Mouse (Mus musculus) testis, adult 2 months (tissue): ENCODE measurements at regions not wholly inside any gene's neighbourhood (a gene's known extent, or its start where the extent isn't known, plus 50 kb on each side); places are given as distances from the start of the nearest gene placed in this dataset.

ENCODE experiments used
- H3K27ac ChIP-seq: fragments of 200-500 bp; 2 replicates; pipeline ENCODE4 v1.5.1; 2012; ENCODE audit warnings: low read depth, low read length; ENCODE audit not compliant: control insufficient read depth, insufficient read depth
- H3K27me3 ChIP-seq: fragments of 200-500 bp; 2 replicates; pipeline ENCODE4 v1.6.1; 2012; ENCODE audit warnings: mild to moderate bottlenecking, low read length, moderate library complexity; ENCODE audit not compliant: control insufficient read depth, insufficient read depth
- H3K36me3 ChIP-seq: fragments of 200-500 bp; 2 replicates; pipeline ENCODE4 v1.6.1; 2012; ENCODE audit warnings: mild to moderate bottlenecking, low read length; ENCODE audit not compliant: control insufficient read depth, insufficient read depth
- H3K4me1 ChIP-seq: fragments of 200-500 bp; 2 replicates; pipeline ENCODE4 v1.6.1; 2012; ENCODE audit warnings: low read length; ENCODE audit not compliant: control insufficient read depth, insufficient read depth
- H3K4me3 ChIP-seq: fragments of 200-500 bp; 2 replicates; pipeline ENCODE4 v1.5.1; 2012; ENCODE audit warnings: low read depth, mild to moderate bottlenecking, low read length, moderate library complexity, mixed read lengths; ENCODE audit not compliant: control insufficient read depth
- CTCF ChIP-seq: fragments of 200-500 bp; IDR thresholded peaks from 2 replicates; pipeline ENCODE4 v1.5.1; 2012; ENCODE audit warnings: low read depth, mild to moderate bottlenecking, inconsistent platforms, low read length, moderate library complexity; ENCODE audit not compliant: control insufficient read depth, insufficient read depth, insufficient replicate concordance
- POLR2A ChIP-seq: fragments of 200-500 bp; IDR thresholded peaks from 2 replicates; pipeline ENCODE4 v1.6.1; 2012; ENCODE audit warnings: low read depth, mild to moderate bottlenecking, inconsistent platforms, low read length, moderate library complexity; ENCODE audit not compliant: control insufficient read depth

DNA sequence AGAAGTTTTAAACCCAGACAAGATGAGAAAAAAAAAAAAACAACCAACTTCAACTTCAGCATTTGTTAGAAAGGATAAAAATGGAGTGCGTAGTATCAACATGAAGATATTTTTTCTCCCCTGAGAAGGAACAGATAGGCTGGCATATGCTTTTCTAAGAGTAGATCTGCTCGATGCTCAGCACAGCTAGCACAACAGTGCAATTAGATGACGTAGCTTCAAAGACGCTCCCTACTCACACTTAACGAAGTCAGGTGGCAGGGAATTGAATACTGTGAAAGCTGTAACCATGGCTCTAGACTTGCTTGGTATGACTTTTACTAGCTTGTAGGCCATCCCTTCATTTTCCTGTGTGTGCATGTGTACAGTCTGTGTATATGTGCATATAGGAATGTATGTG lies 299.5 kb downstream of the Tmem182 start:
- TF ChIP-seq POLR2A (no peak), CTCF (no peak)
- Histone ChIP-seq H3K27me3 (no peaks in the 10 kb centered on the region), H3K4me3 (no peak overlapping the region), H3K36me3 (no peaks in the 10 kb centered on the region), H3K4me1 (no peaks in the 10 kb centered on the region), H3K27ac (no peak overlapping the region)

DNA sequence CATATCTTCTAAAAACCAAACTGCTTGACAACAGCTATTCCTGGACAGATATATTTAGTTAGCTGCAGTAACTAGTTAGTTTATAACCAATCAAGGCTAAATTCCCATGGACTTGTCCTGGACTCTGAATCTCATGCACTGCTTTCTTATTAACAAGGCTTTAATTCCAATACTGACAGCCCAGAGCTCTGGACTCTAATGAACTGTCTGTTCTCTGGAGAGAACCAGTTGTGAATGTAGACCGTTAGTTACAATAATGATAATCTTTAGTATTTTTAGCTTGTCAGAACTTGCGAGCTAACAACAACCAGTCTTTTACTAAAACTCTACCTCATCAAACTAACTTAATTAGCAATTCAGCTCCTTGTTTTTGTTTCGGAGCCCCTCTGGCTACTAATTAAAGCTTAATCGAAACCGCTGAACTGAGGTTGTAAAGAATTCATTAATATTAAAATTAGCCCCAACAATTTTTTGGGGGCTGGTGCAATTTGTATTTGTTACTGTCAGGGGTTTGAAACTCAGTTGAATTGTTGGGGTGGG lies 316.3 kb downstream of the Tmem182 start:
- Histone ChIP-seq H3K4me3 (no peak overlapping the region), H3K36me3 (no peaks in the 10 kb centered on the region), H3K4me1 (no peaks in the 10 kb centered on the region), H3K27me3 (no peaks in the 10 kb centered on the region), H3K27ac (no peak overlapping the region)
- TF ChIP-seq CTCF (no peak), POLR2A (no peak)

DNA sequence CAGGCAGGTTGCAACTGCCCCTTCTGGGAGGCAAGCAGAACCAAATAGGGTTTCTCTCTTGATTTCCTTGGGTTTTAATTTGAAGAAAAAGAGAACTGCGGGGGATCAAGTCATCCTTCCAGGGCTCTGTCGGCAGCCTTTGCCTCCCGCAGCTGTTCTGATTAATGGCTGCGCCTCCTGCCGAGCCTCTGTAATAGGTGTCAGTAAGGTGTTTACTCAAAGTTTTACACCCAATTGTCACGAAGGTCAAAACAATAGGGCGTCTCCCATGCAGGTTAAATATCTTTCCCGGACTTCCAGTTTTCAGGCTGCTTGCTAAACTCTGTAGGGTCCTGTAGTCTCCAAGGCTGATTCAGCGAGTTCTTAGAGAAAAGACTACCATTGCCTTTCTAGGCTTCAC lies 326.0 kb downstream of the Tmem182 start:
- TF ChIP-seq POLR2A (no peak), CTCF (no peak)
- H3K4me3 ChIP-seq: no peak overlapping the region
- no peaks in the 10 kb centered on the region; the same call in 1 of the 2 replicates for H3K4me1 ChIP-seq
- H3K36me3 ChIP-seq: no peaks in the 10 kb centered on the region
- no peaks in the 10 kb centered on the region for H3K27me3 ChIP-seq
- H3K27ac ChIP-seq: no peak overlapping the region

DNA sequence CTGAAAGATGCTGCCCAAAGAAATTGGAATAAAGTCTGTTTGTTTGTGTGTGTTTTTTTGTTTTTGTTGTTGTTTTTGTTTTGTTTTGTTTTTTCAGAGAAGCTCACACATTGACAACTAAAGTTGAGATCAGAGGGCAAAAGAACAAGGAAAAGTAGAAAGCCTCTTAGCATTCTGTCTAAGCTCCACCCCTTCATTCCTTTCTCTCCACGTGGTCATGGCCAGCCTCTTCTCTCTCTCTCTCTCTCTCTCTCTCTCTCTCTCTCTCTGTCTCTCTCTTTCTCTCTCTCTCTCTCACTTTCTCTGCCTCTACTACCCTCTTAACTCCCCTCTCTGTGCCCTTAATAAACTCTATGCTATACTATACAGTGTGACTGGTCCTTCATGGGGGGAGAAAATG lies 327.7 kb downstream of the Tmem182 start:
- Histone ChIP-seq H3K4me1 (no peaks in the 10 kb centered on the region; the same call in 1 of the 2 replicates), H3K4me3 (no peak overlapping the region), H3K27me3 (no peaks in the 10 kb centered on the region), H3K36me3 (no peaks in the 10 kb centered on the region), H3K27ac (no peak overlapping the region)
- TF ChIP-seq POLR2A (no peak), CTCF (no peak)

DNA sequence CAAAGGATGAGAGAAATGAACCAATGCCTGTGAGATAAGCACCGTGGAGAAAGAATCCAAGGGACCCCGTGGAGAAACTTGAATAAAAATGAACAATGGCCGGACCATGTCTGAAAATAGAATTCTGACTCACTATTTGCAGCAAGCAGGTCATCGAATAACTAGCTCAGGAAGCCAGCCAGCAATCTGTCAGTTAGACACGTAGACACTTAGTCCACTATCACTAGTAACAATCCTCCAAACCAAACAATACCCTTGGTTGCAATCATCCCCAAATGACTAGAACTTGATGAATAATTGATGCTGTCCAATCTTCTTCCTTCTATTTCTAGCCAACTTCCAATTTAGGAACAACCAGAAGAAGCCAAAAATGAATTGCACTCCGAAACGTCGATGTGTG lies 328.5 kb downstream of the Tmem182 start:
- Histone ChIP-seq H3K4me3 (no peak overlapping the region), H3K36me3 (no peaks in the 10 kb centered on the region), H3K27ac (no peak overlapping the region), H3K4me1 (no peaks in the 10 kb centered on the region), H3K27me3 (no peaks in the 10 kb centered on the region)
- TF ChIP-seq POLR2A (no peak), CTCF (no peak)

DNA sequence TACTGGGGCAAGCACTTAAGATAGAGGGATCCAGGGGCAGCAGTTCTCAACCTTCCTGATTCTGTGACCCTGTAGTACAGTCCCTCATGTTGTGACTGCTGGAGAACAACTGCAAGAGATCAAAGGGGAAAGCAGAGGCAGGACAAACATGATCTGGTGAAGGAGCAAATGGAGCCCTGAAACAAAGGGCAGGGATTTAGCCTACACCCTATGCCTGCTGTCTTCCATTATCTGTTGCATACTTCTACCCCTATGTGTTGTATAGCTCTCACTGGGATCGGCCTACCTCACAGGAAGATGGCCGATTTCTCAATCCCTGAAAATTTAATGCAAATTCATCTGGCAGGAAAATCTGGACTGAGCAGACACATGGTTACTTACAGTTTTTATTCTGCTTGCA lies 334.3 kb downstream of the Tmem182 start:
- no peaks in the 10 kb centered on the region for H3K27me3 ChIP-seq
- no peak for TF ChIP-seq CTCF
- no peak for TF ChIP-seq POLR2A
- H3K36me3 ChIP-seq: no peaks in the 10 kb centered on the region
- H3K4me1 ChIP-seq: no peaks in the 10 kb centered on the region
- H3K4me3 ChIP-seq: no peak overlapping the region
- H3K27ac ChIP-seq: no peak overlapping the region

DNA sequence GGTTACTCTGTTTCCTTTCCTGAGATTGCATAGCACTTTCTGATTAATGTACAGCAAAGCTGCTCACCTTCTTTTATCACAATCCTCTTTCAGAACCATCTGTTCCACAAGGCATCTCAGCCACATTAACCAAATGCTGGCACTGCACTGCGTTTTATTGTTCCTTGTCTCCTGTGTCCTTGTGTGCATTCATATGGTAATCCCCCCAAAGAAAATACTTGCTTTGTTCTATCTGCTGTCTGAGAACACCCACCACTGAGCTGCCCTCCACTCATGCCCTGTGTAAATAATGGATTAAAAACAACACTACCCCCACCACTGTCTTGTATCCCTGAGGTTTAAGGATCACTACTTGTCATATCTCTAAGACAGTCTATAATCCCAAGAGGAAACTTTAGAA lies 335.1 kb downstream of the Tmem182 start:
- TF ChIP-seq POLR2A (no peak), CTCF (no peak)

DNA sequence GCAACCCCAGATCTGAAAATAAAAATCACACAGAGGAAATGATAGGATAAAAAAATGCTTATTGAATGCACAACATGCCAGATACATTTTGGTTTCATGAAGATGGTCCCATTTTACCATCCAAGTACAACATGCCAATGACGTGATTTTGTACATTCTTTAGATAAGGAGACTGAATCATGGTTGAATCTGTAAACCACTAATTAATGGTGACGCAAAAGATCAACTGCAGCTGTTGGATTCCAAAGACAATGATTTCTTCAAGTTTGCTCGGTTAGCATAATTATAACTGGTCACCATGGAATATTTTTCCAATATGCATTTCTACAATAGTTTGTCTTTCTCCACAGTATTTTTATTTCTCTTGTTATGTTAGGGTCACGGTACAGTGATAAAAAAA lies 336.6 kb downstream of the Tmem182 start:
- Histone ChIP-seq H3K27ac (no peak overlapping the region), H3K4me3 (no peak overlapping the region), H3K36me3 (no peaks in the 10 kb centered on the region), H3K27me3 (no peaks in the 10 kb centered on the region), H3K4me1 (no peaks in the 10 kb centered on the region)
- TF ChIP-seq POLR2A (no peak), CTCF (no peak)

More for the DNA sequence above, 335.1 kb downstream of the Tmem182 start:
- Histone ChIP-seq H3K27me3 (no peaks in the 10 kb centered on the region), H3K36me3 (no peaks in the 10 kb centered on the region), H3K4me1 (no peaks in the 10 kb centered on the region), H3K4me3 (no peak overlapping the region), H3K27ac (no peak overlapping the region)
